Mouse (Mus musculus): ENCODE data around the gene Serinc5.

Serinc5 gene

GRCm38 (mm10) chr13:92610311-92611221, at the start of gene Serinc5:
TSS of gene Serinc5 (plus strand) at chr13:92611091.
- DNase-seq (ENCODE audit: low spot score), result peak; percentile 100

GRCm38 (mm10) chr13:92576072-92576471, 34.8 kb upstream of the Serinc5 start, which contains the start of gene Spz1:
TSS of gene Spz1 (minus strand) at chr13:92576172.
- no peak for DNase-seq (ENCODE audit: low spot score)

- DNase-seq (ENCODE audit: low spot score), result no peak
Observed at GRCm38 (mm10) chr13:92576688-92577087, 34.2 kb upstream of the Serinc5 start.

- DNase-seq (ENCODE audit: low spot score), result no peak
Observed at GRCm38 (mm10) chr13:92578210-92578609, 32.7 kb upstream of the Serinc5 start.

- DNase-seq (ENCODE audit: low spot score), result peak; percentile 84
Observed at GRCm38 (mm10) chr13:92580220-92581043, 30.5 kb upstream of the Serinc5 start.

- no peak for DNase-seq (ENCODE audit: low spot score)
Observed at GRCm38 (mm10) chr13:92584094-92584717, 26.7 kb upstream of the Serinc5 start.

- peak; percentile 8 for DNase-seq (ENCODE audit: low spot score)
Observed at GRCm38 (mm10) chr13:92588704-92589103, 22.2 kb upstream of the Serinc5 start.

- DNase-seq (ENCODE audit: low spot score), result peak; percentile 42
Observed at GRCm38 (mm10) chr13:92589255-92589654, 21.6 kb upstream of the Serinc5 start.

- DNase-seq (ENCODE audit: low spot score), result no peak
Observed at GRCm38 (mm10) chr13:92591225-92591624, 19.7 kb upstream of the Serinc5 start.

- peak; percentile 23 for DNase-seq (ENCODE audit: low spot score)
Observed at GRCm38 (mm10) chr13:92592268-92592785, 18.6 kb upstream of the Serinc5 start.

GRCm38 (mm10) chr13:92592786-92593635, 17.9 kb upstream of the Serinc5 start:
- DNase-seq (ENCODE audit: low spot score), result peak; percentile 52

GRCm38 (mm10) chr13:92593731-92594396, 17.0 kb upstream of the Serinc5 start:
- peak; percentile 19 for DNase-seq (ENCODE audit: low spot score)

- no peak for DNase-seq (ENCODE audit: low spot score)
Observed at GRCm38 (mm10) chr13:92594481-92594880, 16.4 kb upstream of the Serinc5 start.

GRCm38 (mm10) chr13:92594907-92595306, 16.0 kb upstream of the Serinc5 start:
- no peak for DNase-seq (ENCODE audit: low spot score)

GRCm38 (mm10) chr13:92595424-92595823, 15.5 kb upstream of the Serinc5 start:
- DNase-seq (ENCODE audit: low spot score), result no peak

- DNase-seq (ENCODE audit: low spot score), result peak; percentile 27
Observed at GRCm38 (mm10) chr13:92605306-92605705, 5.6 kb upstream of the Serinc5 start.

GRCm38 (mm10) chr13:92609486-92610310, 1.2 kb upstream of the Serinc5 start:
- DNase-seq (ENCODE audit: low spot score), result peak; percentile 65

- DNase-seq (ENCODE audit: low spot score), result no peak
Observed at GRCm38 (mm10) chr13:92611254-92611784, 428 bp downstream of the Serinc5 start.

GRCm38 (mm10) chr13:92611917-92612316, 1.0 kb downstream of the Serinc5 start:
- DNase-seq (ENCODE audit: low spot score), result peak; percentile 35
